Mouse (Mus musculus) embryonic stem cell, embryonic (primary cell): ENCODE data around the gene Cntnap2.
"Not testable (repeated sequence)": the region's sequence is repeated elsewhere in the genome, so short reads cannot be mapped to it uniquely, and the experiment has no call there.

Source experiments
- CTCF ChIA-PET, 4 experiments: fragments of 300-600 bp in 2 of 4; fragments of 350-600 bp in 2 of 4; sonication (Branson Sonifier 250); formaldehyde crosslinking; loops; one replicate each; lab custom pipeline; 2022; ENCODE audit warnings: inconsistent platforms in 2 of 4; lab: Charles Lee
- POLR2A ChIA-PET, 4 experiments: fragments of 300-600 bp in 2 of 4; fragments of 350-600 bp in 2 of 4; sonication (Branson Sonifier 250); formaldehyde crosslinking; loops; one replicate each; lab custom pipeline; 2022; ENCODE audit warnings: antibody characterized with exemption in 4 of 4, inconsistent platforms in 1 of 4; lab: Charles Lee

Gene Cntnap2

DNA sequence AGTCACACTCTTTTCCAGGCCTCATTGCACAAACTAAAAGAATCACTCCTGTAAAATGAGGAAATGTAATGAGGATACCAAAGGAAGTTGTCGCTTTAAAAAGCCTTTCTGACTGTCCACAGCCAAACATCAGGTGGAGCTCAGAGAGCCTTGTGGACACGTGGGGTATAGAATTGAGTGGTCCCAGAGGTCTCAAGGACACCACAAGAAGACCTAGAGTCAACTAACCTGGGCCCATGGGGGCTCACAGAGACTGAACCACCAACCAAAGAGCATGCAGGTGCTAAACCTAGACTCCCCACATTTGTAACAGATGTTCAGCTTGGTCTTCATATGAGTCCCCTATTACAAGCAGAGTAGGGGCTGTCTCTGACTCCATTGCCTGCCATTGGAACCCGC, 2117.0 kb downstream of the Cntnap2 start:
- POLR2A ChIA-PET = interaction anchor here in 3 of 4 experiments (0.6 to 5.1 kb wide), 5 partner anchors 9 to 301 kb away, joined by 3 to 48 read pairs (median 4); no protein-coding TSS in a partner anchor
- CTCF ChIA-PET = interaction anchor here in 3 of 4 experiments (0.6 to 1.2 kb wide), 7 partner anchors 12 to 312 kb away, joined by 3 to 6 read pairs (median 3); no protein-coding TSS in a partner anchor

DNA sequence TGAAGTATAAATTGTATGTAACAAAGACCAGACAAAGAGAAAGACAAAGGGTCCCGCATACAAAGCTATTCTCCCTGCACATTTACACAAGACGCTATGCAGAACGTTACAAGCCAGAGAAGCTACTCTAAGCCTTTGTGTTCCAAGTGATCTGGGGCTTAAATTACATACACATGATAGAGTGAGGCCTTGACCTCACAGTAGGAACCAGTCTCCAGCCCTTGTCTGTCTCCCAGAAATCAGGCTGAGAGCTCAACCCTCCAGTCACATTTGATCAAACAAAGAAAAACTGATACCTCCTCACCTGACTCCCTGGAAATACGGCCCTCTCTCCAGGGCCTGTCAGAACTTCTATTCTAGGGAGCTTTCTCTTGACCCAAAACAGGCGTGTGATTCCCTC, 2122.2 kb downstream of the Cntnap2 start:
- ChIA-PET CTCF (interaction anchor here in 2 of 4 experiments (0.6 to 0.8 kb wide), 2 partner anchors 9 to 72 kb away, joined by 3 to 4 read pairs; no protein-coding TSS in a partner anchor), POLR2A (interaction anchor here (0.7 to 1.6 kb wide), 12 partner anchors 8 to 386 kb away, joined by 3 to 6 read pairs (median 3); no protein-coding TSS in a partner anchor)

DNA sequence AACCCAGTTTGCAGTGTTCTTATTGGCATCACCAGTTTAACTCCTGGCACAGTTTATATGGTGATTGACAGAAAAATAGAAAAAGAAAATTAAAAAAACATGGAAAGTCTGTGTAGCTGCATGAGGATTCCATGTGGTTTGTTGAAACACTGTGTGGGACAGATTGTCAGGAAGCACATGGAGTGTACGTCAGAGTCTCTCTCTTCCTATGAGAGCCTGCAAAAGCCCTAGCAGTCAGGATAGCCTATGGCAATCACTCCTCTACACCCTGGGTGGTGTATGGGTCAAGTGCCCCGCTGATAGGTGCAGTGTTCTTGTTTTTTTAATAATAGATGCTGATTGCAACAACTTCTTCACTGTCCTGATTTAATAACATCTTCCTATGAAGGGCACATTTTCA, 2123.1 kb downstream of the Cntnap2 start:
- ChIA-PET CTCF (interaction anchor here in 2 of 4 experiments (0.6 to 1.5 kb wide), 2 partner anchors 8 to 9 kb away, joined by 3 read pairs; no protein-coding TSS in a partner anchor), POLR2A (interaction anchor here in 2 of 4 experiments (0.5 to 1.6 kb wide), 13 partner anchors 10 to 726 kb away, joined by 3 to 10 read pairs (median 4); no protein-coding TSS in a partner anchor)

DNA sequence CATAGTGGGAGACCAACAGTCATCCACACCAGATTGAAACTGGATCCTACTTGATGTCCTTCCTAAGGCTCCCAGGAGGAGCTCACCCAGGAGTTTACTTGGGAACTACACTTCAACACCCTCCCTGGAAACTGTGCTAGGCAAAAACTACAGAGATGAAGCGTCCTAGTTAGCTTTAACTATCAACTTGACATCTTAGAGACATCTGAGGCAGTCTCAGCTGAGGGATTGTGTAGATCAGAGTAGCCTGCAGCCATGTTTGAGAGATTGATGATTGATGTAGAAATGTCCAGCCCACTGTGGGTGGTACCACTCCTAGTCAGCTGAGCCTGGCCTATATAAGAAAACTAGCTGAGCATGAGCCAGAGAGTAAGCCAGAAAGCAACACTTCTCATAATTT, 2123.6 kb downstream of the Cntnap2 start:
- ChIA-PET CTCF (interaction anchor here in 1 of 4 experiments (1.5 kb wide), 1 partner anchor 9 kb away, joined by 3 read pairs; no protein-coding TSS in a partner anchor), POLR2A (interaction anchor here in 2 of 4 experiments (0.5 to 1.6 kb wide), 7 partner anchors 9 to 167 kb away, joined by 3 to 10 read pairs (median 4); no protein-coding TSS in a partner anchor)

DNA sequence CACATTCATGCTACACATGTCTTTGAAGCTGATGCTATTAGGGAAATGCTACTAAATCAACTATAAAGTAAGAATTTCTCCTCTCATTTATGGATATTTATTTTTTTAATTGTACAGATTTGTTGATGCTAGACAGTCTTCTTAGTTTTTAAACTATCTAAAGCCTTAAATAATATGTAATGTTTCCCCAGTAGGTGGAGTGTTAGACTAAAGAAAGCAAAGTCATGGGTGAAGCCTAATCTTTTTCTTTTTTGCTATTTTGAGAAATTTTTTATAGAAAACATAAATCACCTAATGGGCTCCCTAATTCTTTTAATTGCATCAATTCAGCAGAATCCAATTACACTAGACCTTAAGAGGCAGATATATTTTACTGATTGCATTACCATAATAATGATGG, 2124.7 kb downstream of the Cntnap2 start:
- POLR2A ChIA-PET = interaction anchor here in 1 of 4 experiments (0.9 to 1.6 kb wide), 2 partner anchors 8 to 135 kb away, joined by 3 to 10 read pairs; no protein-coding TSS in a partner anchor
- CTCF ChIA-PET = interaction anchor here in 1 of 4 experiments (0.6 kb wide), 1 partner anchor 170 kb away, joined by 3 read pairs; no protein-coding TSS in a partner anchor

DNA sequence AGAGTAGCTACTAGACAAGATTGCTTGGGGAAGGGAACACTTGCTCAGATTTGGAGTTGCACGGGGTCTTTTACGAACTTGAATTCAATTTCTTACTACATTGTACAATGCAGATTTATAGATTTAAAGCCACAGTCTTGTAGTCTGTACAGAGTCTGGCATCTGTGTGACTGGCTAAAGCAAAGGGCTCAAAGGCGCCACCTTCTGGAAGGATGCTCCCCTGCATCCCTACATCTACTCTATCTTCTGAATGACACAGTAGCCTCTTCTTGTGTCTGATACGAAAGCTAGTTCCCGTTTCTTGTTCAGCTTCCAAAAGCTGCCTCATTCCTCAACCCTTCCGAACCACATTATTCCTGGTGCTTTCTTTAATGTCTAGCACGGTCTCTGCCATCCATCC, 2129.0 kb downstream of the Cntnap2 start:
- CTCF ChIA-PET = interaction anchor here (0.6 to 1.2 kb wide), 9 partner anchors 9 to 1583 kb away, joined by 3 to 7 read pairs (median 3); partner anchors contain the start of gene Ezh2 (in 1 of the 4)
- POLR2A ChIA-PET = interaction anchor here in 3 of 4 experiments (0.6 to 8.2 kb wide), 23 partner anchors 10 to 407 kb away, joined by 3 to 92 read pairs (median 4); partner anchors contain the start of gene Ezh2 (in 1 of the 3)

DNA sequence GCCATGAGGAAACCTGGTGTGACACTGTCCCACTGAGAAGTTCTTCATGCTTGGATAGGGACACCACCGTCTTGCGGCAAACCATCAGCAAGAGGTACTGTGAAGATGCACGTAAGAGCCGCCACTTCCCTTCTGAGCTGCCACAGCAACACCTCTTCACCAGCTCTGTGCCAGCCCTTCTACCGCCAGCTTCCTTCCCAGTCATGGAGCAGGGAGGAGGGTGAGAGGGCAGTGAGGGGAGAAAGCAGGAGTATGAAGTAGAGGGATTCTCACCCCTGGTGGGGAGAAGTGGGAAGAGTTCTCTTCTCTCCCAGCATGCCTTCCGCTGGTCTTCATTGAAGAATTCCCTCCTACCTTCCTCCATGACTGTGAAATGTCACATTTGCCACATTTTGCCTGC, 2129.4 kb downstream of the Cntnap2 start:
- ChIA-PET CTCF (interaction anchor here (0.6 to 1.0 kb wide), 8 partner anchors 9 to 1583 kb away, joined by 3 to 7 read pairs (median 4); partner anchors contain the start of gene Ezh2 (in 1 of the 4)), POLR2A (interaction anchor here in 3 of 4 experiments (0.7 to 8.2 kb wide), 24 partner anchors 10 to 407 kb away, joined by 3 to 92 read pairs (median 4); partner anchors contain the start of gene Ezh2 (in 1 of the 3))

DNA sequence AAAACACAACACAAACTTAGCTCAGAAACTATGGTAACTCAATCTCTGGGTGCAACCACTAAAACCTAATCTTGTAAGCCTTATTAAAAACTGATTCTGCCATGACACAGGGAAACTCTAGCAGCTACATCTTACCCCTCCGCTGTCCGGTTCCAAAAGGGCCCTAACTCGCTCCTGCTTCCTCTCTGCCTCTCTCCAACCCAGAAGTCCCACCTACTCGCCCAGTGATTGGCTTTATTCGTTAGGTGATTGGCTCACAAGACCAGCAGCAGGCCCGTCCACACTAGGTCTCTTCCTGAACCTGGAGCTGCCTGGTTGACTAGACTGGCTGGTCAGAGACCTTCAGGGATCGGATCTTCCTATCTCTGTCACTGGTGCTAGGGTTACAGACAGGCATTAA, 2131.1 kb downstream of the Cntnap2 start:
- CTCF ChIA-PET = interaction anchor here in 2 of 4 experiments (0.9 to 1.1 kb wide), 2 partner anchors 8 to 15 kb away, joined by 3 read pairs; no protein-coding TSS in a partner anchor
- POLR2A ChIA-PET = interaction anchor here (0.6 to 8.2 kb wide), 61 partner anchors 8 to 1312 kb away, joined by 3 to 92 read pairs (median 4); partner anchors contain the start of gene Ezh2 (in 2 of the 4)

DNA sequence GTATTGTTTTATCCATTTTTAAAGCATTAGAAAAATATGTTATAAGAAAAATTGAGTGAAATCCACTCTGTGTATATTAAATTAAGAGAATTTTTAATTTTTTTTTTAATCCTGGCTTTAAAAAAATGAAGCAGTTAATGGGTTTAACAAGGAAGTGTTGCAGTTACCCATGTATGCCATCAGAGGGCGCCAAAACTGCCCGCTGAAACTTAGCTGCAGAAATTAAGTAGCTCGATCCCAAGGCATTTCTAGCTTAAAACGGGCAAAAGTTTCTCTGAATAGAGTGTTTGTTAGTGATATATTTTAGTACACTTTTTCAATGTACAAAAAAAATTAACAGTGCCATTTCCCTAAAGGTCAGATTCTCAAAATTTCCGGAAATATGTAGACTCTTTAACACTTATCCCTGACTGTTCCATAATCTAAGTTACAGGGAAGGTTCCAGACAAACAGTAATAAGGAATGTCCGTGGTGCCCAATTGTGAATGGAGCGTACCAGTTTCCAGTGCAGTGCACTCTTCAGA, 2132.2 kb downstream of the Cntnap2 start:
- CTCF ChIA-PET = interaction anchor here (0.5 to 1.0 kb wide), 10 partner anchors 9 to 276 kb away, joined by 3 to 4 read pairs (median 3); no protein-coding TSS in a partner anchor

DNA sequence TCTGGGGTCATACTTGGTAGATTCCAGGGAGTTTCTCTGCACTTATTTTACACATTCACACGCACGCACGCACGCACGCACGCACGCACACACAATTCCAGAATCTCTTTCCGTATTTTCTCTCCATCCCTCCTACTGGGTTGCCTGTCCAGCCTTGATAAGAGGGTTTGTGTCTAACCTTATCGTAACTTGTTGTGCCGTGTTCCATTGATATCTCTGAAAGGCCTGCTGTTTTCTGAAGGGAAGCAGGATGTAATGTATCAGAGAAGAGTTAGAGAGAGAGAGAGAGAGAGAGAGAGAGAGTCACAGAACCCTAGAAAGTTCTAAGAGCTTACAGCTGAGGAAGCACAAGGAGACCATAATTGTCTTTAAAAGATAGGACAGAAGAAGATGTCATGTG, 2132.8 kb downstream of the Cntnap2 start:
- ChIA-PET CTCF (interaction anchor here (0.5 to 1.0 kb wide), 9 partner anchors 9 to 276 kb away, joined by 3 to 4 read pairs (median 3); no protein-coding TSS in a partner anchor), POLR2A (interaction anchor here in 3 of 4 experiments (0.6 to 8.2 kb wide), 23 partner anchors 9 to 386 kb away, joined by 3 to 92 read pairs (median 5); no protein-coding TSS in a partner anchor)

More for the DNA sequence above, 2132.2 kb downstream of the Cntnap2 start:
- POLR2A ChIA-PET = interaction anchor here in 3 of 4 experiments (0.6 to 8.2 kb wide), 23 partner anchors 8 to 267 kb away, joined by 3 to 92 read pairs (median 5); no protein-coding TSS in a partner anchor

DNA sequence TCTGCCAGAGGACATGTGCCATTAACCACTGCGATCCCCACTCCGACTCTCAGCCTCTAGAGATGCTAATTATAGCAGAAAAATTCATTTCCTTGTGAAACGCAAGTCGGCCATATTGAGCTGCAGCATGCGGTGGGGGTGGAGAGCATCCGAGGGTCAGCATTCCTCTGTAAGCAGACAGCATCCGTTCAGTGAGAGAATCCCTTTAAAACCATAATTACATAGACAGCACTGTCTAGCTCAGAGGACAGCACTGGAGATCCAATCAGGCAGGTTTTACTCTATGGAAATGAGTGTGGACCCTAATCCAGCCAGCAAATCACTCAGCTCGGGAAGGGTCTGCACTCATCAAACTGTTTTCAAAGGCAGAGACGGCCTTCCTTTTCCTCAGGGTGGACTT, 2133.3 kb downstream of the Cntnap2 start:
- ChIA-PET CTCF (interaction anchor here in 1 of 4 experiments (0.5 to 0.7 kb wide), 2 partner anchors 91 to 123 kb away, joined by 3 to 6 read pairs; no protein-coding TSS in a partner anchor), POLR2A (interaction anchor here in 3 of 4 experiments (0.7 to 8.2 kb wide), 9 partner anchors 8 to 386 kb away, joined by 3 to 92 read pairs (median 4); no protein-coding TSS in a partner anchor)

DNA sequence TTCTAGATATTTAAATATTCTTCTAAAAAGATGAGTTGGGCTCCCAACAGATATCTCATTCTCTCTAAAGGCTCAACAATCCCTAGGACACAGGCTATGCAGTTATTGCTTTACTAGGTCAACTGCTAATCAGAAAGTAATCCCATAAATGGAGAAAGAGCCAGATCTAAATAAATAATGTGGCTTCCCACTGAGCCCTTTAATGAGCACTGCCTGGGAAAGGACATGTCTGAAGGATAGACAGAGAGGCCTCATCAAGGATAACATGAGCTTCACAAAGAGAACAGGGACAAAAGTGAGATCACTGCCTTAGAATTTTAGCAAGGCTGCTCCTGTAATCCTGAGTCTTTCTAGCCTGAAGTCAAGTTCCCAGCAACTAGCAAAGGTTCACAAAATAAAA, 2138.4 kb downstream of the Cntnap2 start:
- CTCF ChIA-PET = no interaction called here
- POLR2A ChIA-PET = interaction anchor here in 1 of 4 experiments (1.4 kb wide), 1 partner anchor 8 kb away, joined by 8 read pairs; no protein-coding TSS in a partner anchor

DNA sequence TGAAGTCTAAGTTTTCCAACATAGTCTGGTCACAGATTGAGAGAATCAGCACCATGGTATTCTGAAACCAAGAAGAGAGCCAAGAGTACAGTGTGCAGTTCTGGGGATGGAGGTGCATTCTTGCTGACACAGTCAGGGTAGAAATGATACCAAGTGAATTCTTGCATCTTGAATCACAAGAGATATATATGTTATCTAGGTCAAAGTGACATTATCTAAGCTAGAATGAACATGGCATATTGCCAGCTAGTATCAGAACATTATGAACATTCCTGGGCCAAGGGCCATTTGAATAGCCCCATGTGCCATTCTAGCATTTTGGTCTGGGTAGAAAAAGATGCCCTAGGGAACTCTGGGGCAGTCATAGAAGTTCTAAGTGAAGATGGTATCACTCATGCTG, 2141.5 kb downstream of the Cntnap2 start:
- POLR2A ChIA-PET = interaction anchor here in 3 of 4 experiments (1.1 to 6.2 kb wide), 8 partner anchors 8 to 24 kb away, joined by 3 to 92 read pairs (median 4); no protein-coding TSS in a partner anchor
- CTCF ChIA-PET = no interaction called here

DNA sequence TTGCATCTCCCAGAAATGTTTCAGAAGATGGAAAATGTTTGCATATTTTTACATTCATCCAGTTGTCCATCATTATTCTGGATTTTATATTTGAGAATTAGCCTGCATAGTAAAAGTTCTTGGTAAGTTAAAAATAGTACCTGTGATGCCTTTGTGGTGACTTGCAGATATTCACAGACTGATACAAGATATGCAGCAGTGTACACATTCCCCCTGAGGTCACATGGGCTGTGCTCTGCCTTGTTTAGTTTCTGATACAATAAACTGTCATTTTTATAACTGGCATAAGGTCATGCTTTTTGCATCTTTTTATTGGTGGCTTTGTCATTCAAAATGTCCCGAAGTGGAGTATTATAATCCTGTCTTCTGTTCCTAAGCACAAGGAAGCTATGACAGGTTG, 2148.9 kb downstream of the Cntnap2 start:
- CTCF ChIA-PET = no interaction called here
- POLR2A ChIA-PET = interaction anchor here in 2 of 4 experiments (0.9 to 1.5 kb wide), 2 partner anchors 18 to 19 kb away, joined by 3 to 4 read pairs; no protein-coding TSS in a partner anchor

DNA sequence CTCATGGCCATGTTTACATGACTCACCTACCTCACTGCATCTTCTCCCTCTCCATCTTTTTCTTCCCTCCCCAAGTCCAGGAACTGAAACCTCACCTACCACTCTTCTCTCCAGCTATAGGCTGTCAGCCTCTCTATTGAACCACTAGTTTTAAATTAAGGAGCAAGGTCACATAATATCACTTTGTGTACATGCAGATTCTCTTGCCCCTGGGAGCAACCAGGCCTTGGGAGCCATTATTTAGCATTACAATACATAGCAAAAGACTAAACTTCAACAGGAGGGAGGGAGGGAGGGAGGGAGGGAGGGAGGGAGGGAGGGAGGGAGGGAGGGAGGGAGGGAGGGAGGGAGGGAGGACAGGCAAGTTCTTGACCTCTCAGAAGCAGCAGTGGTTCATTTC, 2155.6 kb downstream of the Cntnap2 start:
- POLR2A ChIA-PET = interaction anchor here in 2 of 4 experiments (0.7 to 1.6 kb wide), 4 partner anchors 29 to 50 kb away, joined by 3 to 4 read pairs (median 3); no protein-coding TSS in a partner anchor

DNA sequence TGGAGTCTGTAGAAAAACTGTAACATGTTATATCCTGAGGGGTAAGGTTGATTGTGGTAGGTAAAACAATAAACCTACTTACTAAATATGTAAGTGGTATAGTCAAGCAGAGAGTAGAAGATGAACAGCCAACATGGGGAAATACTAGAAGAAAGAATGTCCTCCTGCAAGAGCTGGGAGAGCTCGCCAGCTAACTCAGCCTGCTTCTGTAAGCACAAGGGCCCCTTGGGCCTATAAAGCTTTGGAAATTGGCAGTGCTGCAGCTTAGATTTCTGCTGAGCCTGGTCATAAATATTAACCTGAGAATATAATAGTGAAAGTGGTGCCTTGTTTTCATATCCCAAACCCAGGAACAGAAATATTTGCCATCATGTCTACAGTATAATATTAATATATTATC, 2164.4 kb downstream of the Cntnap2 start:
- POLR2A ChIA-PET = interaction anchor here in 1 of 4 experiments (0.5 kb wide), 1 partner anchor 96 kb away, joined by 7 read pairs; no protein-coding TSS in a partner anchor
- CTCF ChIA-PET = not testable (repeated sequence)

More for the DNA sequence above, 2155.6 kb downstream of the Cntnap2 start:
- CTCF ChIA-PET = no interaction called here

DNA sequence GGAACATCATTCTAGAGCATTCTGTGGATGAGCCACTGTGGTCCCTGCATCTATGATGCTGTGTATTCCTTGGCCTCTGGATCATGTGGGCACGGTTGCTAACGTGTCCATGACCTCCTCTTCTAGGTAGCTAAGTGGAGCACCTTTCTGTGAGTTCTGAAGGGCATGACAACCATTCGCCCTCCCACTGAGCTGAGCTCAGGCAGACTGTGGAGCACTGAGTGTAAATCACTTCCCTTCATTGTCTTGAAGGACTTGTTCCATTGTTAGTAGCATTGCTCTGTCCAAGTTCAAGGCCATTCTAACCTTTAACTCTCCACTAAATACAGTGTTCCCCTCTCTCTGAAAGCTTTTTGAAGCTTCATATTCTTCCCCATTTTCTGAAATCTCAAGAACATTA, 2166.2 kb downstream of the Cntnap2 start:
- CTCF ChIA-PET = not testable (repeated sequence)
- POLR2A ChIA-PET = interaction anchor here in 2 of 4 experiments (0.8 to 2.1 kb wide), 5 partner anchors 19 to 56 kb away, joined by 3 to 7 read pairs (median 3); no protein-coding TSS in a partner anchor

DNA sequence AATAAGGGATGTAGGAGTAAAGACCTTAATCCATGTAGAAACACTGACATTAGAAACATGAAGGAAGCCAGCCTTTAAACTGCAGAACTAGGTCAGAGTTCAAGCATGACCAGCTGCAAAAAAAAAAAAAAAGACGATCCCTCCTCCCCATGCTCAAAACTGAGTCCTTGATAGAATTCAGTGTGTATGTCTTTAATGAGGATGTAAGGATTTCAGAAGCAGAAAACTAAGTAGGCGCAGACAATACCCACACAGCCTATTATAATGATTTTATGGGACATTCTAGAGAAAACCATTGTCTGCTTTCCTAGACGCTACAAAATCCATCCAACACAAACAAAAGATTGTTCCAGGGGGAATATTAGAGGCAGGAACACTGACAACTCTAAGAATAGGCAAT, 2168.4 kb downstream of the Cntnap2 start:
- ChIA-PET CTCF (no interaction called here), POLR2A (interaction anchor here in 1 of 4 experiments (0.7 kb wide), 1 partner anchor 210 kb away, joined by 4 read pairs; no protein-coding TSS in a partner anchor)
